Mouse (Mus musculus) heart, adult 2 months (tissue): ENCODE measurements around the gene Birc6. TPM values are rescaled to one million over a fixed set of nuclear protein-coding genes. Genes with fewer than 3 reads are reported as not detected.

Source experiments
- DNase-seq, 2 experiments: peaks; one replicate each; pipeline ENCODE4 v3.0.0; 2021
- H3K27ac ChIP-seq: fragments of 200-600 bp; 2 replicates; pipeline ENCODE4 v1.8.1; 2022
- H3K27me3 ChIP-seq: fragments of 200-500 bp; 2 replicates; pipeline ENCODE4 v1.6.1; 2012; ENCODE audit warnings: mild to moderate bottlenecking, low read length, inconsistent platforms, mixed read lengths; ENCODE audit not compliant: control insufficient read depth, insufficient read depth
- H3K36me3 ChIP-seq: fragments of 200-500 bp; 2 replicates; pipeline ENCODE4 v1.6.1; 2012; ENCODE audit warnings: low read length, inconsistent platforms; ENCODE audit not compliant: control insufficient read depth, insufficient read depth
- H3K4me1 ChIP-seq: fragments of 200-500 bp; 2 replicates; pipeline ENCODE4 v1.6.1; 2011; ENCODE audit warnings: low read length; ENCODE audit not compliant: control insufficient read depth, insufficient read depth
- H3K4me3 ChIP-seq: fragments of 200-600 bp; 2 replicates; pipeline ENCODE4 v1.8.1; 2022
- H3K79me2 ChIP-seq: fragments of 200-500 bp; replicated peaks from 2 replicates; pipeline ENCODE4 v1.6.1; 2012; ENCODE audit warnings: mild to moderate bottlenecking, inconsistent platforms, low read length, moderate library complexity, mixed read lengths; ENCODE audit not compliant: control insufficient read depth, insufficient read depth
- H3K9ac ChIP-seq: fragments of 200-500 bp; 2 replicates; pipeline ENCODE4 v1.6.1; 2012; ENCODE audit warnings: low read depth, mild to moderate bottlenecking, control low read depth, inconsistent platforms, low read length, mixed read lengths
- CTCF ChIP-seq: fragments of 200-600 bp; IDR thresholded peaks from 2 replicates; pipeline ENCODE4 v1.8.1; 2022; ENCODE audit warnings: antibody characterized with exemption, mild to moderate bottlenecking, moderate library complexity
- EP300 ChIP-seq: fragments of 200-500 bp; IDR thresholded peaks from 2 replicates; pipeline ENCODE4 v1.6.1; 2011; ENCODE audit warnings: low read depth, low read length, control low read depth; ENCODE audit not compliant: insufficient read depth
- POLR2A ChIP-seq: fragments of 200-500 bp; IDR thresholded peaks from 2 replicates; pipeline ENCODE4 v1.6.1; 2011; ENCODE audit warnings: mild to moderate bottlenecking, low read depth, low read length, control low read depth; ENCODE audit not compliant: insufficient read depth
- WGBS: fragments of 180-500 bp; shearing (Covaris S2); methylation state at CpG from one replicate; pipeline ENCODE4 v1.1.7; 2018; 5-methylcytosine and 5-hydroxymethylcytosine counted together
- intact Hi-C: fragments of 180-260 bp; cut with DNase I; formaldehyde crosslinking; loops from one replicate; pipeline ENCODE4 v1.15.1; 2025
- polyA plus RNA-seq: library from polyadenylated mRNA; depleted of rRNA; stranded (reverse); fragments of >200 nt; gene quantifications from 2 replicates; pipeline ENCODE4 v1.2.3, GENCODE M21; 2012
- total RNA-seq, 2 experiments: library from RNA; stranded (reverse); gene quantifications; 2 replicates each; pipeline ENCODE4 v1.2.3; 2021

The Birc6 gene
- total and polyA plus RNA-seq, 3 experiments, result 42.7 to 65.9 (median 60.5) TPM

GRCm38 (mm10) chr17:74706593-74706992, 178.5 kb downstream of the Birc6 start:
- Histone ChIP-seq H3K27me3 (no peaks in the 10 kb centered on the region), H3K27ac (no peak overlapping the region), H3K4me3 (no peak overlapping the region), H3K79me2 (no peaks in the 10 kb centered on the region), H3K36me3 (no peaks in the 10 kb centered on the region), H3K4me1 (no peaks in the 10 kb centered on the region), H3K9ac (no peak overlapping the region)
- DNase-seq, result no peak
- intact Hi-C loops, result no loop called here
- TF ChIP-seq CTCF (no peak), EP300 (no peak), POLR2A (no peak)

- H3K27me3 ChIP-seq, result no peaks in the 10 kb centered on the region
- H3K4me3 ChIP-seq, result no peak overlapping the region
- DNase-seq, result no peak
- no peaks in the 10 kb centered on the region for H3K79me2 ChIP-seq
- 83% methylated on average over 7 of the region's 7 CpGs for WGBS
- H3K27ac ChIP-seq, result no peak overlapping the region
- no peaks in the 10 kb centered on the region for H3K36me3 ChIP-seq
- intact Hi-C loops, result no loop called here
- H3K4me1 ChIP-seq, result no peaks in the 10 kb centered on the region
- no peak for TF ChIP-seq EP300
- no peak overlapping the region for H3K9ac ChIP-seq
Observed at GRCm38 (mm10) chr17:74707637-74708152, 179.6 kb downstream of the Birc6 start.

GRCm38 (mm10) chr17:74710731-74711130, 182.6 kb downstream of the Birc6 start:
- WGBS, result 68% methylated on average over 4 of the region's 4 CpGs
- H3K27ac ChIP-seq, result no peak overlapping the region
- intact Hi-C loops, result loop anchor here (10.0 kb wide), 1 partner anchor 316 kb away; the partner anchor contains the start of gene Slc30a6

GRCm38 (mm10) chr17:74711627-74712026, 183.5 kb downstream of the Birc6 start:
- intact Hi-C loops, result loop anchor here (10.0 kb wide), 1 partner anchor 317 kb away; the partner anchor contains the start of gene Slc30a6
- WGBS, result 63% methylated on average over 8 of the region's 8 CpGs
- Histone ChIP-seq H3K27ac (no peak overlapping the region), H3K36me3 (no peaks in the 10 kb centered on the region), H3K4me3 (no peak overlapping the region), H3K4me1 (no peaks in the 10 kb centered on the region), H3K27me3 (no peaks in the 10 kb centered on the region), H3K9ac (no peak overlapping the region), H3K79me2 (no peaks in the 10 kb centered on the region)
- no peak for DNase-seq
- TF ChIP-seq CTCF (no peak), POLR2A (no peak), EP300 (no peak)

More at GRCm38 (mm10) chr17:74710731-74711130, 182.6 kb downstream of the Birc6 start:
- H3K4me3 ChIP-seq, result no peak overlapping the region
- H3K79me2 ChIP-seq, result no peaks in the 10 kb centered on the region
- no peaks in the 10 kb centered on the region for H3K4me1 ChIP-seq
- no peak for DNase-seq
- no peaks in the 10 kb centered on the region for H3K27me3 ChIP-seq
- H3K36me3 ChIP-seq, result no peaks in the 10 kb centered on the region
- TF ChIP-seq EP300 (no peak), POLR2A (no peak), CTCF (no peak)
- H3K9ac ChIP-seq, result no peak overlapping the region

DNA sequence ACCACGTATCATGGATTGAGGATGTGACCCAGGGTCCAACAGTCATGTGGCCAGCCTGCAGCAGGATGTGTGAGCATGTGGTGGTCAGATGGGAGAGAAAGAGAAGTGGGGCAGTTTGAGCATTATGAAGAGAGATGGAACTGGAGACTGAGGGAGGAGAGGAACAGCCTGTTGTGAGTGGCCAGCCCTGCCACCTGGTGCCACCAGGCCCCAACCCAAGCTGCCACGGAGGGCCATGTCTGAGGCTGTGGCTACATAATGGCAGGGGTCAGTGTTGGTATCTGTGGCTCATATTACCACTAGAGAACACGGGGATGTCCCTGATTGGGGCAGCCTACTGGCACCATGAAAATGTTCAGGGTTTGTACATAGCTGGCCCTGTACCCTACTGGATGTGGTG, 187.0 kb downstream of the Birc6 start:
- Histone ChIP-seq H3K36me3 (no peaks in the 10 kb centered on the region), H3K27me3 (no peaks in the 10 kb centered on the region), H3K79me2 (no peaks in the 10 kb centered on the region), H3K4me1 (no peaks in the 10 kb centered on the region), H3K9ac (no peak overlapping the region), H3K4me3 (no peak overlapping the region), H3K27ac (no peak overlapping the region)
- WGBS, result 52% methylated on average over 3 of the region's 3 CpGs
- DNase-seq, result no peak
- TF ChIP-seq CTCF, result no peak
- no peak for TF ChIP-seq EP300
- TF ChIP-seq POLR2A, result no peak
- intact Hi-C loops, result loop anchor here (10.0 kb wide), 1 partner anchor 320 kb away; the partner anchor contains the start of gene Slc30a6

- H3K9ac ChIP-seq, result no peak overlapping the region
- DNase-seq, result no peak
- 42% methylated on average over 1 of the region's 1 CpGs for WGBS
Observed at GRCm38 (mm10) chr17:74715724-74716123, 187.6 kb downstream of the Birc6 start.

More at GRCm38 (mm10) chr17:74715724-74716123, 187.6 kb downstream of the Birc6 start:
- intact Hi-C loops, result loop anchor here (10.0 kb wide), 1 partner anchor 321 kb away; the partner anchor contains the start of gene Slc30a6
- Histone ChIP-seq H3K36me3 (no peaks in the 10 kb centered on the region), H3K79me2 (no peaks in the 10 kb centered on the region), H3K4me1 (no peaks in the 10 kb centered on the region), H3K27me3 (no peaks in the 10 kb centered on the region), H3K4me3 (no peak overlapping the region), H3K27ac (no peak overlapping the region)
- TF ChIP-seq EP300, result no peak
- no peak for TF ChIP-seq CTCF
- TF ChIP-seq POLR2A, result no peak
